Mouse (Mus musculus): ENCODE data around the gene Ubap1.

DNA sequence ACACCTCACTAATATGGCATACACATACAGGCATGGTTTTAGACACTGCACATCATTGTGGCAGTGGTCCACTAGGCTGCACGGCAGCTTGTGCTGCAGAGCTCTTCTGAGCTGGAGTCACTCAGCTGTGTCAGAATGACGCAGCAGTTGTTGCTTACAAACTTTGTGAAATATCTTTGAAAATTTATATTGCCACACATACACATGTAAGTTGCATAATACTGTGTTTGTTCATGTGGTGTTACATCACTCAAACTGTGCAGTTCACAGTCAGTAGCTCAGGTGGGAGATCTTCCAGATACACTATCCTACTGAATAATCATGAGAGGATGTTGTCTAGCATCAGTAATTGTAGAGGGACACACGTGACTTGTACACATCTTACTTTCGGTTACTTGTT lies 19.4 kb downstream of the Ubap1 start:
- TF ChIP-seq EP300 (optimal IDR thresholded peaks at IDR 0.05) (no peak), CTCF (IDR thresholded peaks at IDR 0.05; ENCODE audit: low read depth) (no peak)

Data from stomach, postnatal 0 days (tissue).